38 mouse cellular contexts compared by ENCODE assay signal in genomic region chr13:59694008-59694407, GRCm38 (mm10). TPM values are rescaled to one million over a fixed set of nuclear protein-coding genes. Genes with fewer than 3 reads are reported as not detected.
"Had no signal": no experiment of that assay in that cellular context is flagged by ENCODE, and none has a peak within 500 bp of the region (broad histone marks: within the 10 kb centered on the region; RNA-seq: fewer than 3 reads in every experiment).

Gene 4921517D22Rik, minus strand, starts transcription at chr13:59694108.

- H3K36me3 ChIP-seq: limb, embryonic 10.5 days; limb, embryonic 12.5 days; limb, embryonic 13.5 days; limb, embryonic 15.5 days; liver, embryonic 12.5 days; liver, embryonic 13.5 days; liver, embryonic 15.5 days; lung, embryonic 15.5 days; midbrain, embryonic 10.5 days; midbrain, embryonic 12.5 days; midbrain, embryonic 13.5 days; midbrain, embryonic 15.5 days had no signal

- H3K4me2 ChIP-seq: limb, embryonic 12.5 days; limb, embryonic 13.5 days; limb, embryonic 15.5 days; liver, embryonic 11.5 days; liver, embryonic 12.5 days; liver, embryonic 13.5 days; liver, embryonic 15.5 days; lung, embryonic 14.5 days; lung, embryonic 15.5 days; midbrain, embryonic 11.5 days; midbrain, embryonic 12.5 days; midbrain, embryonic 13.5 days; midbrain, embryonic 15.5 days had no signal

- ATAC-seq: liver, embryonic 12.5 days; liver, postnatal 0 days; lung, postnatal 0 days; midbrain, embryonic 13.5 days; midbrain, embryonic 15.5 days; midbrain, embryonic 16.5 days had no signal

- DNase-seq: left cerebral cortex, postnatal 4 days; liver; liver, embryonic 13.5 days; liver, postnatal 0 days; lung, adult 18-20 months; lung, adult 2 months; lung, embryonic 14.5 days; lung, postnatal 10 days; lung, postnatal 14 days; lung, postnatal 36 days; lung, postnatal 4 days; midbrain, embryonic 14.5 days had no signal

- H3K9ac ChIP-seq: limb, embryonic 12.5 days; limb, embryonic 13.5 days; limb, embryonic 15.5 days; liver, embryonic 12.5 days; liver, embryonic 13.5 days; liver, embryonic 14.5 days; liver, embryonic 15.5 days; liver, postnatal 0 days; lung, embryonic 14.5 days; lung, embryonic 15.5 days; midbrain, embryonic 12.5 days; midbrain, embryonic 13.5 days; midbrain, embryonic 15.5 days had no signal

- H3K27ac ChIP-seq: left cerebral cortex, adult 2 months; limb, embryonic 10.5 days; limb, embryonic 12.5 days; limb, embryonic 13.5 days; limb, embryonic 15.5 days; liver, embryonic 12.5 days; liver, embryonic 13.5 days; liver, embryonic 14.5 days; liver, embryonic 15.5 days; lung, embryonic 15.5 days; macrophage; midbrain, embryonic 10.5 days; midbrain, embryonic 12.5 days; midbrain, embryonic 13.5 days; midbrain, embryonic 15.5 days had no signal

- H3K9me3 ChIP-seq: limb, embryonic 10.5 days; limb, embryonic 13.5 days; limb, embryonic 15.5 days; liver, embryonic 12.5 days; liver, embryonic 13.5 days; liver, embryonic 15.5 days; lung, embryonic 15.5 days; midbrain, embryonic 12.5 days; midbrain, embryonic 13.5 days; midbrain, embryonic 15.5 days had no signal

- H3K27me3 ChIP-seq: limb, embryonic 12.5 days; limb, embryonic 13.5 days; limb, embryonic 15.5 days; lung, embryonic 15.5 days; midbrain, embryonic 13.5 days; midbrain, embryonic 15.5 days had no signal

- H3K4me1 ChIP-seq: limb, embryonic 10.5 days; limb, embryonic 12.5 days; limb, embryonic 13.5 days; limb, embryonic 15.5 days; liver, embryonic 15.5 days; lung, embryonic 15.5 days; megakaryocyte, embryonic 14.5 days; midbrain, embryonic 12.5 days; midbrain, embryonic 13.5 days; midbrain, embryonic 15.5 days had no signal

- H3K4me3 ChIP-seq: left cerebral cortex, adult 2 months; limb, embryonic 10.5 days; limb, embryonic 12.5 days; limb, embryonic 13.5 days; limb, embryonic 15.5 days; liver, embryonic 12.5 days; liver, embryonic 13.5 days; liver, embryonic 15.5 days; lung, embryonic 15.5 days; megakaryocyte, embryonic 14.5 days; midbrain, embryonic 10.5 days; midbrain, embryonic 12.5 days; midbrain, embryonic 13.5 days; midbrain, embryonic 15.5 days; myocyte had no signal

RNA-seq across cellular contexts. Expression of gene 4921517D22Rik, which starts in this region (rescaled TPM):
- polyA plus RNA-seq: limb, embryonic 10.5 days; limb, embryonic 11.5 days; limb, embryonic 12.5 days; limb, embryonic 13.5 days; limb, embryonic 14.5 days; limb, embryonic 15.5 days; liver, adult 2 months; liver, embryonic 11.5 days; liver, embryonic 12.5 days; liver, embryonic 13.5 days; liver, embryonic 14.5 days; liver, embryonic 15.5 days; liver, embryonic 16.5 days; liver, postnatal 0 days; lung, adult 2 months; lung, embryonic 14.5 days; lung, embryonic 15.5 days; lung, embryonic 16.5 days; lung, postnatal 0 days; macrophage; midbrain, embryonic 10.5 days; midbrain, embryonic 11.5 days; midbrain, embryonic 12.5 days; midbrain, embryonic 13.5 days; midbrain, embryonic 14.5 days; midbrain, embryonic 15.5 days; midbrain, embryonic 16.5 days; midbrain, postnatal 0 days; myocyte had no signal
